Mouse (Mus musculus) cortical plate, adult 2 months (tissue): ENCODE results near the gene Lipc. TPM values are rescaled to one million over a fixed set of nuclear protein-coding genes. Genes with fewer than 3 reads are reported as not detected.

Experiments
- H3K27ac ChIP-seq: fragments of 200-500 bp; 2 replicates; pipeline ENCODE4 v1.5.1; 2012; ENCODE audit warnings: low read length, control low read depth, inconsistent platforms; ENCODE audit not compliant: insufficient read depth
- H3K4me1 ChIP-seq: fragments of 200-500 bp; 2 replicates; pipeline ENCODE4 v1.6.1; 2011; ENCODE audit warnings: low read length; ENCODE audit not compliant: control insufficient read depth, insufficient read depth
- H3K4me3 ChIP-seq: fragments of 200-500 bp; 2 replicates; pipeline ENCODE4 v1.5.1; 2011; ENCODE audit warnings: mild to moderate bottlenecking, low read length, control low read depth; ENCODE audit not compliant: insufficient read depth
- CTCF ChIP-seq: fragments of 200-500 bp; IDR thresholded peaks from 2 replicates; pipeline ENCODE4 v1.5.1; 2011; ENCODE audit warnings: mild to moderate bottlenecking, control low read depth, low read length; ENCODE audit not compliant: insufficient read depth; ENCODE audit errors: extremely low read depth
- POLR2A ChIP-seq: fragments of 200-500 bp; IDR thresholded peaks from 2 replicates; pipeline ENCODE4 v1.6.1; 2011; ENCODE audit warnings: mild to moderate bottlenecking, low read length, control low read depth; ENCODE audit not compliant: insufficient read depth; ENCODE audit errors: extremely low read depth
- polyA plus RNA-seq: library from polyadenylated mRNA; depleted of rRNA; stranded (reverse); fragments of >200 nt; gene quantifications from 2 replicates; pipeline ENCODE4 v1.2.3, GENCODE M21; 2012; rRNA removed

Lipc gene
- polyA plus RNA-seq, 1 experiment = 0.19 TPM

DNA sequence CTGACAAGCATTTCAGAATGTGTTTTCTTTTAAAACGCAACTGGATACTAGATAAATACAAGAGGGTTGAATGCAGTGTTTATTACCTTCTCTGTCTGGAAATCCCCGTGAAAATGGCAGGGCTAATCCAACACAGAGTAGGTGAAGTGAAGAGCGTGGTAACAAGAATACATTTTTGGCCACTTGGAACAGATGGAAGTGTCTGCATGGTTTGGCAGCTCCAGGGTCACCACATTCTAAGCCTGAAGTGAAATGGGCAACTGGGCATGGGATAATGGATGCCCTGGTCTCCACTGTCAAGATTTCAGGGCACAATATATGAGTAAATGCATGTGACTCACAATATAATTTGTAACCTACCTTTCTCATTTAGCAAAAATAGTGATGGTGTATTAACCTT, 169.8 kb downstream of the Lipc start:
- H3K27ac ChIP-seq = no peak overlapping the region
- no peaks in the 10 kb centered on the region for H3K4me1 ChIP-seq
- H3K4me3 ChIP-seq = no peak overlapping the region
- TF ChIP-seq CTCF = no peak
- no peak for TF ChIP-seq POLR2A

DNA sequence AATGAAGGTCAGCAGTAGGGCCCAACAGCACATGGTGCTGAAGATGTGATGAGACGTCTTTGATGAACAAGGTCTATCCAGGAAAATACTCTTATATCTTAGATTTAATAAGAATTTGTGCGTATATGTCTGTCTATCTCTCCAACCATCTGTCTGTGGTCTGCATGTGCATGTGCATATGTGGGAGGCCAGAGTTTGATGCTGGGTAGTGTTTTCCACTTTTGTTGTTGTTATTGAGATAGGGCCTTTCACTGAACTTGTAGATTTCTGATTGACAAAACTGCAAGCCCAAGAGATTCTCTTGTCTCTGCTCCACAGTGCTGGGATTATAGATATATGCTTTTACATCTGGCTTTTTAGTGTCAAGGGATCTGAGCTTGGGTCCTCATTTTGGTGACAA, 176.5 kb downstream of the Lipc start:
- Histone ChIP-seq H3K4me1 (no peaks in the 10 kb centered on the region; the same call in 1 of the 2 replicates), H3K27ac (no peak overlapping the region)
- no peak for TF ChIP-seq CTCF
- no peak for TF ChIP-seq POLR2A

DNA sequence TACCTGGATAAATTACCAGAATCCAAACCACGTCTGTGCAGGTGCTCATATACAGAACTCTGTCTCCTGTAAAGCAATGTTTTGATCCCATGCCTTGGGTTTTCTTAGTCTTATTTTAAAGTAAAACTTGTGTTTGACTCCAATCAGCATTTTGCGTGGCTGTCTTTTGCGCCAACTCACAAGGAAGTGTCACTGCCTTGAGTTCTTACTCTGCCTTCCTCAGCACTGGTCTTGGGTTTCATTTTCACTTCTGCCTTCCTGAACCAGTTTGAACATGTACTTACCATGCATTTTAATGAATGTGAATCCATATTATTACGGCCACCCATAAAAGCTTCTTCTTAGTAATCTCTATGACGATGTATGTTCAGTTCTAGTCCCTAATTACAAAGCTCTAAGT, 191.1 kb downstream of the Lipc start:
- TF ChIP-seq POLR2A (no peak), CTCF (no peak)
- Histone ChIP-seq H3K4me1 (no peaks in the 10 kb centered on the region), H3K27ac (no peak overlapping the region), H3K4me3 (no peak overlapping the region)

More for the DNA sequence above, 176.5 kb downstream of the Lipc start:
- H3K4me3 ChIP-seq = no peak overlapping the region

DNA sequence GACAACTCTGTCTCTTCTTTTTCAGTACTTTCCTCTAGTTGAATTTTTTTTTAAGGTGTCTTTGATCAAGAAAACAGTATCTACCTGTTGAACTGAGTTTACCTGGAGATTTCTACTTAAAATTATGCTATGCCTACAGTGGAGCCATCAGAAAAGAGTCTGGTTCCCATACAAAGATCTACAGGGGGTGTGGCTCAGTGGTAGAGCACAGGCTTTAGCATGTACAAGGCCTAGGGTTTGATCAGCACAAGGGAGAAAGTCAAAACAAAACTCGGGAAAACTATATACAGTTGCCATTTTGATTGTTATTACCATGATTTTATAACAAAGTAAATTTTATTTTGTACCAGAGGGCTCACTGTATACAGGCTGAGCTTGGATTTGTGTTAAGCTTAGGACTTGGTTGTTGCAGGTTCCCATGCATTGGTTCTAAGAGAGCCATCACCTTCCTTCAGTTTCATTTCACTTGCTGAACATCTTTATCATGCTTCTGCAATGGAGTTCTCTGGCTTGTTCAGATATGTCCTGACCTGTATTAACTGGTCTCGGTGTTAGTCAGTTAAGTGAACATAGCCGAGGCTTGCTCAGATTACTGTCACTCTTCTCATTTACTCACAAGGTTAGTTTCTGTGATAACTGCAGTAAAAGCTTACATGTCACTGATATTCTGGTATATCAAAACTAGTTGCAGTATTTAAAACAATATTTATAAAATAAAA, 200.4 kb downstream of the Lipc start:
- H3K27ac ChIP-seq = no peak overlapping the region
- TF ChIP-seq CTCF = no peak
- H3K4me3 ChIP-seq = no peak overlapping the region
- H3K4me1 ChIP-seq = no peaks in the 10 kb centered on the region

Other genes with a start within 250 kb of the Lipc start
- 1.8 and 2.6 TPM in 2 replicates for gene Aqp9, start 216.5 kb upstream of the Lipc start, polyA plus RNA-seq